Comparison of ENCODE assay signal across 18 mouse cellular contexts in the genomic region with DNA sequence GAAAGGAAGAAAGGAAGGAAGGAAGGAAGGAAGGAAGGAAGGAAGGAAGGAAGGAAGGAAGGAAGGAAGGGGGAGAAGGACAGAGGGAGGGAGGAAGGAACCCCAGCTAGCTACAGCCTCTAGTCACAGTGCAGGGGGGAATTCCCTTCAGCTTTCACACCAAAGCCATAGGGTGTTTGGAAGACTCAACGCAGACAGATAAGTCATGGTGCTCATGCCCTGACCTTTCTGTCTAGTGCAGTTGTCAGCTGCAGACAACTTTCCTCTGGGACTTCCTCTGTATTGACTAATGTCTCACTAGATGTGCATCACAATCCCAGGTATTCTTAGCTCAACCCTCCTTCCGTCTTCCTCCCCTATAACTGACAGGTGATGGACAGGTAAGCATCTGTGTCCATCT. TPM values are rescaled to one million over a fixed set of nuclear protein-coding genes. Genes with fewer than 3 reads are reported as not detected.
DNase-seq lines count a peak whose midpoint lies in the region; ATAC-seq and TF ChIP-seq lines count a peak whose summit lies in the region.
"Had no signal": no experiment of that assay in that cellular context is flagged by ENCODE, and none has a peak within 500 bp of the region (broad histone marks: within the 10 kb centered on the region; RNA-seq: fewer than 3 reads in every experiment).

No protein-coding gene starts in this region.

- TF ChIP-seq CTCF in liver, embryonic 14.5 days (IDR thresholded peaks at IDR 0.05; ENCODE audit: low read depth): no peak
- no peak for TF ChIP-seq CTCF in liver, postnatal 0 days (IDR thresholded peaks at IDR 0.05; ENCODE audit: low read depth)
- no peak for TF ChIP-seq CTCF in CH12.LX (conservative IDR thresholded peaks at IDR 0.05 in 1 of 2, IDR thresholded peaks at IDR 0.05 in 1 of 2; ENCODE audit: low read depth in 2 of 2, low read length in 2 of 2)

- H3K4me3 ChIP-seq in liver, embryonic 14.5 days (ENCODE audit: insufficient read depth in 1 of 2, low read depth in 2 of 2, low read length in 2 of 2): no peak overlapping the region
- no peak overlapping the region for H3K4me3 ChIP-seq in liver, postnatal 0 days (ENCODE audit: low read depth, low read length)
- H3K4me3 ChIP-seq in CH12.LX (replicated peaks in 1 of 3; ENCODE audit: low read depth in 2 of 3, low read length in 2 of 3, poor library complexity in 1 of 3): peak overlapping the region in 1 of 3 experiments; percentile 5
- H3K4me3 ChIP-seq in liver, embryonic 15.5 days (replicated peaks): no peak overlapping the region
- H3K4me3 ChIP-seq: embryonic facial prominence, embryonic 10.5 days; erythroblast, embryonic 14.5 days; forebrain, embryonic 10.5 days; heart, adult 2 months; heart, embryonic 12.5 days; hindbrain, embryonic 15.5 days had no signal

- no peaks in the 10 kb centered on the region for H3K9me3 ChIP-seq in liver, embryonic 14.5 days (ENCODE audit: control insufficient read depth, low read length)
- H3K9me3 ChIP-seq in liver, postnatal 0 days (ENCODE audit: low read length): no peaks in the 10 kb centered on the region
- H3K9me3 ChIP-seq in CH12.LX (replicated peaks; ENCODE audit: low read length): no peaks in the 10 kb centered on the region
- no peaks in the 10 kb centered on the region for H3K9me3 ChIP-seq in liver, embryonic 15.5 days (replicated peaks)
- H3K9me3 ChIP-seq: embryonic facial prominence, embryonic 10.5 days; forebrain, embryonic 10.5 days; heart, embryonic 12.5 days; hindbrain, embryonic 15.5 days had no signal

- no peak for TF ChIP-seq EP300 in liver, embryonic 14.5 days (IDR thresholded peaks at IDR 0.05; ENCODE audit: low read depth)
- TF ChIP-seq EP300 in liver, postnatal 0 days (IDR thresholded peaks at IDR 0.05; ENCODE audit: low read depth): no peak
- no peak for TF ChIP-seq EP300 in CH12.LX (IDR thresholded peaks at IDR 0.05; ENCODE audit: low read length)

- no peak for ATAC-seq in liver, embryonic 14.5 days (ENCODE audit: insufficient read depth)
- ATAC-seq in liver, postnatal 0 days: no peak
- ATAC-seq in liver, embryonic 15.5 days (ENCODE audit: insufficient read depth): no peak
- ATAC-seq: forebrain, embryonic 14.5 days had no signal

- in situ Hi-C loops in CH12.LX (cut with MboI; ENCODE audit: low pct_ligation_motif_present, low pct_unique_long_range_greater_than_20kb, low sequenced_read_pairs): no loop called here

- H3K9ac ChIP-seq in liver, embryonic 14.5 days (replicated peaks): no peak overlapping the region
- no peak overlapping the region for H3K9ac ChIP-seq in liver, postnatal 0 days (replicated peaks)
- no peak overlapping the region for H3K9ac ChIP-seq in CH12.LX (ENCODE audit: insufficient read depth, low read depth)
- no peak overlapping the region for H3K9ac ChIP-seq in liver, embryonic 15.5 days
- H3K9ac ChIP-seq: heart, embryonic 12.5 days; hindbrain, embryonic 15.5 days had no signal

- WGBS in liver, embryonic 14.5 days (ENCODE audit: insufficient replicate concordance): 84% methylated on average over 2 of the region's 2 CpGs
- WGBS in liver, postnatal 0 days (ENCODE audit: insufficient replicate concordance): 94% methylated on average over 2 of the region's 2 CpGs
- WGBS in liver, embryonic 15.5 days (ENCODE audit: insufficient replicate concordance): 83% methylated on average over 2 of the region's 2 CpGs

- no peaks in the 10 kb centered on the region for H3K36me3 ChIP-seq in liver, embryonic 14.5 days (replicated peaks; ENCODE audit: control insufficient read depth, insufficient read depth, low read depth)
- H3K36me3 ChIP-seq in liver, postnatal 0 days (replicated peaks; ENCODE audit: insufficient read depth, low read length): no peaks in the 10 kb centered on the region
- H3K36me3 ChIP-seq in CH12.LX (replicated peaks in 1 of 2; ENCODE audit: control insufficient read depth in 1 of 2, insufficient read depth in 1 of 2, low read length in 1 of 2): no peaks in the 10 kb centered on the region
- no peaks in the 10 kb centered on the region for H3K36me3 ChIP-seq in liver, embryonic 15.5 days (replicated peaks)
- H3K36me3 ChIP-seq: embryonic facial prominence, embryonic 10.5 days; forebrain, embryonic 10.5 days; heart, embryonic 12.5 days; hindbrain, embryonic 15.5 days had no signal

- no peak for DNase-seq in liver, embryonic 14.5 days (ENCODE audit: low read depth in 3 of 3, low spot score in 3 of 3)
- no peak for DNase-seq in liver, postnatal 0 days
- DNase-seq in CH12.LX (ENCODE audit: extremely low read depth): no peak
- no peak for DNase-seq in lung, adult 18-20 months
- DNase-seq in c-Kit-positive CD71-positive TER-119-positive erythroid progenitor cells, embryonic 14.5 days (ENCODE audit: low spot score): no peak
- no peak for DNase-seq in cerebellum, adult 9-10 months
- DNase-seq: cerebellum, adult 11 months; cerebellum, adult 9-11 months; heart, adult 2 months; heart, postnatal 36 days; kidney, adult 11 months had no signal

- H3K4me1 ChIP-seq in liver, embryonic 14.5 days (replicated peaks; ENCODE audit: control insufficient read depth in 2 of 2, insufficient read depth in 2 of 2, low read length in 1 of 2): peaks cover 75 to 77% of the 10 kb centered on the region in 2 experiments
- peaks cover 72% of the 10 kb centered on the region for H3K4me1 ChIP-seq in liver, postnatal 0 days (ENCODE audit: insufficient read depth)
- peaks cover 39 to 67% of the 10 kb centered on the region in 2 experiments for H3K4me1 ChIP-seq in CH12.LX (ENCODE audit: control insufficient read depth in 1 of 2, insufficient read depth in 2 of 2)
- peaks cover 93% of the 10 kb centered on the region for H3K4me1 ChIP-seq in liver, embryonic 15.5 days (replicated peaks)
- H3K4me1 ChIP-seq: forebrain, embryonic 10.5 days had no signal

- H3K27ac ChIP-seq in liver, embryonic 14.5 days: peak overlapping the region; percentile 42
- no peak overlapping the region for H3K27ac ChIP-seq in liver, postnatal 0 days (ENCODE audit: low read depth)
- H3K27ac ChIP-seq in CH12.LX (ENCODE audit: insufficient read depth, low read depth): no peak overlapping the region
- peak overlapping the region; percentile 77 for H3K27ac ChIP-seq in liver, embryonic 15.5 days (replicated peaks)
- H3K27ac ChIP-seq: embryonic facial prominence, embryonic 10.5 days; forebrain, embryonic 10.5 days; heart, adult 2 months; hindbrain, embryonic 15.5 days had no signal

- H3K27me3 ChIP-seq in liver, embryonic 14.5 days (ENCODE audit: control insufficient read depth, insufficient read depth, low read length): no peaks in the 10 kb centered on the region
- H3K27me3 ChIP-seq in liver, postnatal 0 days (ENCODE audit: insufficient read depth, low read length): no peaks in the 10 kb centered on the region
- no peaks in the 10 kb centered on the region for H3K27me3 ChIP-seq in CH12.LX (replicated peaks)
- H3K27me3 ChIP-seq in liver, embryonic 15.5 days: no peaks in the 10 kb centered on the region
- H3K27me3 ChIP-seq: heart, embryonic 12.5 days; hindbrain, embryonic 15.5 days had no signal

- no peak for TF ChIP-seq POLR2A in CH12.LX (IDR thresholded peaks at IDR 0.05; ENCODE audit: low read depth, low read length)

- no peak for TF ChIP-seq RAD21 in CH12.LX (IDR thresholded peaks at IDR 0.05; ENCODE audit: low read depth, low read length)

- dilution Hi-C loops in CH12.LX (cut with MboI; ENCODE audit: extremely low pct_ligation_motif_present, extremely low pct_unique_long_range_greater_than_20kb, low sequenced_read_pairs): no loop called here

- H3K4me2 ChIP-seq in liver, embryonic 14.5 days (ENCODE audit: low read depth): no peak overlapping the region
- no peak overlapping the region for H3K4me2 ChIP-seq in liver, postnatal 0 days (ENCODE audit: low read depth, low read length)
- no peak overlapping the region for H3K4me2 ChIP-seq in CH12.LX (ENCODE audit: insufficient read depth, low read depth, poor library complexity, severe bottlenecking)
- H3K4me2 ChIP-seq in liver, embryonic 15.5 days: no peak overlapping the region
- H3K4me2 ChIP-seq: heart, embryonic 12.5 days; hindbrain, embryonic 15.5 days had no signal

- no peaks in the 10 kb centered on the region for H3K79me2 ChIP-seq in CH12.LX (replicated peaks; ENCODE audit: control insufficient read depth, extremely low read depth, insufficient read depth, poor library complexity, severe bottlenecking)

TF ChIP-seq in CH12.LX, 34 proteins besides CTCF, POLR2A, EP300 and RAD21:
- no peak for TF ChIP-seq ZNF384 (IDR thresholded peaks at IDR 0.05; ENCODE audit: low read depth, low read length)
- TF ChIP-seq USF1 (IDR thresholded peaks at IDR 0.05; ENCODE audit: low read depth, low read length): no peak
- peak; percentile 67; the same call in 1 of the 2 replicates for TF ChIP-seq BHLHE40 (IDR thresholded peaks at IDR 0.05; ENCODE audit: low read depth, low read length)
- no peak for TF ChIP-seq SMC3 (IDR thresholded peaks at IDR 0.05; ENCODE audit: low read depth, low read length)
- no peak for TF ChIP-seq ZMIZ1 (IDR thresholded peaks at IDR 0.05; ENCODE audit: low read depth, low read length)
- TF ChIP-seq TCF12 (IDR thresholded peaks at IDR 0.05; ENCODE audit: low read depth, low read length): no peak
- TF ChIP-seq E2F4 (IDR thresholded peaks at IDR 0.05; ENCODE audit: insufficient replicate concordance, low read depth, low read length): no peak

RNA-seq across cellular contexts. Expression of gene Cd47, which starts 3.4 kb away (rescaled TPM):
- 54.3 and 82.5 TPM in 2 replicates for polyA plus RNA-seq in liver, embryonic 14.5 days (2012; rRNA removed)
- 331 and 345 TPM in 2 replicates for polyA plus RNA-seq in liver, embryonic 14.5 days (2014; fragmentation: Nextera tagmentation; extraction: Ambion mirVana)
- 285 and 286 TPM in 2 replicates for polyA plus RNA-seq in liver, postnatal 0 days (2015; fragmentation: Nextera tagmentation; extraction: Ambion mirVana)
- total RNA-seq in CH12.LX (2012; rRNA removed) (111 and 142 TPM in 2 replicates), CH12.LX (2014; rRNA removed) (277 and 278 TPM in 2 replicates)
- polyA plus RNA-seq in CH12.LX (2012; ENCODE audit: insufficient read length, low read depth): 102 and 109 TPM in 2 replicates
- 266 and 301 TPM in 2 replicates for polyA plus RNA-seq in liver, embryonic 15.5 days (2015; fragmentation: Nextera tagmentation; extraction: Ambion mirVana)

Comparison
In these comparisons a context has a peak if more than half of its experiments do, and no peak if none do; other contexts are left out.
1. H3K27ac ChIP-seq: peak in liver, embryonic 14.5 days (single experiment) and liver, embryonic 15.5 days (single experiment); none in liver, postnatal 0 days (single experiment) and CH12.LX (single experiment).